Mouse (Mus musculus) left cerebral cortex, postnatal 25 days (tissue): Measurements from ENCODE around the gene Atp11a. TPM values are rescaled to one million over a fixed set of nuclear protein-coding genes. Genes with fewer than 3 reads are reported as not detected.

Experiments used
- DNase-seq, 2 experiments: peaks; one replicate each; pipeline ENCODE4 v3.0.0; 2022; ENCODE audit warnings: low spot score in 2 of 2, mixed read lengths in 1 of 2
- intact Hi-C: fragments of 180-260 bp; cut with DNase I; formaldehyde crosslinking; loops from one replicate; pipeline ENCODE4 v1.15.1; 2025
- total RNA-seq, 2 experiments: library from RNA; stranded (reverse); gene quantifications; 2 replicates each; pipeline ENCODE4 v1.2.3; 2021

Atp11a gene
- total RNA-seq: 10 to 100 TPM; 46.3 to 55.0 TPM

DNA sequence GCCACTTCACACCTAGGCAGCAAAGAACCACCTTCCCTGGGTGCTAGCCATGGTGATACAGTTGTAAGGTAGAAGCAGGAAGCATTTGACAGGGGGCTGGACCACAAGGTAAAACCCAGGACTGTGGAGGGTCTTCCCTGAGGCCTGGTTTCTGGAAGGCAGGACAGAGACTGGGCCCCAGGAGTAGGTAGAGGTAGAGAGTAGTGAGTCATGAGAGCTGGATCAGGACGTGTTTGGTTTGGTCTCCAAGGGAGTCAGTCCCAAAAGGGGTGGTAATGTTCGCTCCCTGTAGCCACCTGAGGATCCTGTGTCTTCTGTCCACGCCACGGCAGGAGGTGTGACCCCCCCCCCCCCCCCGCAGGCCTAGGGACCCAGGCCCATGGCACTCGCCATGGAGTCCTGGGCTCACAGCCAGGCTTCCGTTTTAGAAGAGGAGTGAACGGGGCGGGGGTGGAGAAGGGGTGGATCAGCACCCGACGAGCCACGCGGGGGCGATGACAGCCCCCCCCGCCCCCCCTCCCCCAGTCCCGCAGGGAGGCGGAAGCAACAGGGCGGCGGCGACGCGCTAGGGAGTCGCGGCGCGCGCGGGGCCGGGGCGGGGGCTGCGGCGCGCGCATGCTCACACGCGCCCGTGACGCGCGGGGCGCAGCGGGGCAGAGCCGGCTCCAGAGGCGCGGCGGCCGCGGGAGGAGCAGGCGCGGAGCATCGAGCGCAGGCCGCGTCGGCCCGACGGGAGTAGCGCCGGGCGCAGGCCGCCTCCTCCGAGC, at the start of gene Atp11a:
Gene Atp11a (plus strand): TSS at position 624 of the 767 bp plus-strand sequence.
- intact Hi-C loops: no loop called here
- DNase-seq: peak; percentile 66 to 80

- DNase-seq: no peak
These were observed 45.2 kb upstream of the Atp11a start for GRCm38 (mm10) chr8:12711623-12712022.

DNA sequence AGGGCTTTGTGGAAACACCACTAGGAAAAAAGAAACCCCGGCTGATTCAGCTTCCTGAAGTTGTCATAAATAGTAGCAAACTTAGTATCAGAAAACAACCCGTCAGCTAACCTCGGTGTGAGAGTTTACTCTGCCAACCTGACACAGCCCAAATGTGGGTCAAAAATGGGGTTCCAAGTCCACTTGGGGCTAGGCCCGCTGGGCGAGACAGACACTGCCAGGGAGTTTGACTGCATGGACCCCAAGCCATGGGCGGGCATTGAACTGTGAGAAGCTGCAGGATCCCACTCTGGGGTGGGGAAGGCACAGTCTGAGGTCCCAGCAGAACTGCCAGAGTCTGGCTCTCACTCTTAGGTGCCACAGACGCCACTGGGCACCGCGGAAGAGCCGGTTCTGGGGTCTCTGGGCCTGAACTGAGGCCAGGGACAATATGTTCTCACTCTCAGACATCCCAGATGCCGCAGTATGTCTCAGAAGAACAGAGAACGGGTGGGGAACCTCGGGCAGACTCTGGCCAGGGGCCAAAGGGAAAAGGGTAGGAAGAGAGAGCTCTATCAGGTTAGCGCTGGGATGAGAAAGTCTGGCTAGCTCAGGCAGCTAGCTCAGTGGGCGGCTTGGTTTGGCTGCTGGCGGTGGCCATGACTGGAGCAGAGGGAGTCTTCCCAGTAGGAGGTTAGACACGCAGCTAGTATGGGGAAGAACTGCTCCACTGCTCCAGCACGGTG, 40.8 kb upstream of the Atp11a start:
- DNase-seq: no peak
- intact Hi-C loops: no loop called here

More at GRCm38 (mm10) chr8:12711623-12712022, 45.2 kb upstream of the Atp11a start:
- intact Hi-C loops: no loop called here

DNA sequence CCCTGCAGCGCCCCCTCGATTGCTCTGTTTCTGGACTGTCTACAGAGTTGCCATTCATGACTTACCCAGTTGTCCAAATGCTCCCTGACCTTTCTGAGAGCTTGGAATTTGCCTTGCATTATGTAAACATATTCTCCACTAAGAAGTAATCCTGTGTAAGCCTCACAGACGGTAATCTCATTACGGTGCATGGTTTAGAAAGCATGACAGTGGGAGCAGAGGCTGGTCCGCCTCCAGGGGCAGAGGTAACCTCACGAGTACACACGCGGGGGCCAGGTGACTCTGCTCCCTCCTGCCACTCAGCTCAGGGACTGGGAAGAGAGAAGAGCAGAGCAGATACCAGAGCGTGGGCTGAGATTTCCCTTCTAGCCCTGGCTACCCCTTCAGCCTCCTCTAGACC, 37.7 kb upstream of the Atp11a start:
- DNase-seq: no peak
- intact Hi-C loops: no loop called here

DNA sequence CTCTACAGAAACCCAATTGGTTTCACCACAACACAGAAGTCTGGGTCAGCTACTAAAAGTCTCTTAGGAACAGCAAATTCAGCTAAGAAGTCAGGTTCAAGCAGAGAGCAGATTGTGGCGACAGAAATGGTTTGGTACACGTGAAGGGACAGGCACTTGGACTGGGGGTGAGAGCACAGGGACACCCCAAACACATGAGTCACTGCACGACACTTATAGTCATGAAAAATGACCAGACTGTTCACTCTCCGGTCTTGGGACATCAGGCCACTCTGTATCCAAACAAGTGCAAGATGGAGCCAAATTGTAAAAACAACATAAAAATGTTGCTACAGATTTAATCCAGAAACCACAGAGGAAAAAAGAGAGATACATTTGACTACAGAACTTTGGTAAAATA, 28.2 kb upstream of the Atp11a start:
- intact Hi-C loops: no loop called here
- DNase-seq: no peak

GRCm38 (mm10) chr8:12730780-12731179, 26.0 kb upstream of the Atp11a start:
- DNase-seq: peak; percentile 4 to 62
- intact Hi-C loops: no loop called here

DNA sequence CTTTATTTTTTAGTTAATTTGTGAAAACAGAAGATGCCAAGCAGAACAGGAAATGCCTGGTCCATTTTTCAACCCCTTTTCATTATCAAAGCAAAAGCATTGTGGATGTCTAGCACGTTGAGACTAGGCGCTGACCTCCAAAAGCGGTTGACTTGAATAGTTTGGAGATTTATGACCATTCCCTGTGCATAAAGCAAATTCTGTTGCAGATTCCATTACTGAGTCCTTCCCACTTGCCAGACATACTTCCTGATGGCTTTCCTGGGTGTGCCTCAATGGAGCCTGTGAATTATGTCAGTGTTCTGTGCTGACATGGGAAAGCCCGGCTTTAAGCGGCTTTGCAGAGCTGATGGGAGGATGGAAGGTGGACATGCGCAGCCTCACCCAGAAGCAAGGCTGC, 24.4 kb upstream of the Atp11a start:
- DNase-seq: no peak
- intact Hi-C loops: no loop called here

GRCm38 (mm10) chr8:12739113-12739512, 17.7 kb upstream of the Atp11a start:
- intact Hi-C loops: no loop called here
- DNase-seq: no peak

DNA sequence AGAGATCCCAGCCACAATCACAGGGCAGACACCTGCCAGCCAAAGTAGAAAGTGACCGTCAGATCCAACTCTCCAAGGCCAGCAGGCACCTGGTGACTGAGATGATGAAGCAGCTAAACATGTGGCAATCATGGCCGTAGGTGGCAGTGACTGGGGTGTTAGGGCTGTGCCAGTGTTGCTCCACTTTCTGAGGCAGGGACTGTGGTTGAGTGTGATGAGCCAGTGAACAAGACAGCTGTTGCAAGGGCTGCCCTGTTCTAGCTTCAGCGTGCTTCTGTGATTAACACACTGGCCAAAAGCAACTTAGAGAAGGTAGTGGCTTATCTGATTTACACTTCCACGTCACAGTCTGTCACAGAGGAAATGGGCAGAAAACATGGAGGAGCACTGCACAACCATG, 13.4 kb upstream of the Atp11a start:
- DNase-seq: no peak
- intact Hi-C loops: no loop called here

DNA sequence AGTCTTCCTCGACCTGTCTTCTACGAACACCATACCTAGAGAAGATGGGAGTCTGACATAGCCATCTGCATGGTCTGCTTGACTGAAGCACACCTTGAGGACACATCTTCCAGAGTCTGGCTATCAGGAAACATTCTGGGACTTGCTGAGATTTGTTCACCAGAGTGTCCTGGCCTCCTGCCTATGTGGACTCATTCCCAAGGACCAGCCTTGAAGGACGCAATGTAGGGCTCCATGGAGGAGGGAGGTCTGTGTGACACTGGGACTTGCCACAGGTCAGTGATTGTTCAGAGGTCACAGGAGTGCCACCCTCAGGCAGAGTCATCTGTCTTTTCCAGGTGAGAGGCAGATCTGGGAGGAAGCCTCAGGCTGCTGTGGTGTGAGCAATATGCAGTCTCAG, 8.6 kb upstream of the Atp11a start:
- intact Hi-C loops: no loop called here
- no peak for DNase-seq

DNA sequence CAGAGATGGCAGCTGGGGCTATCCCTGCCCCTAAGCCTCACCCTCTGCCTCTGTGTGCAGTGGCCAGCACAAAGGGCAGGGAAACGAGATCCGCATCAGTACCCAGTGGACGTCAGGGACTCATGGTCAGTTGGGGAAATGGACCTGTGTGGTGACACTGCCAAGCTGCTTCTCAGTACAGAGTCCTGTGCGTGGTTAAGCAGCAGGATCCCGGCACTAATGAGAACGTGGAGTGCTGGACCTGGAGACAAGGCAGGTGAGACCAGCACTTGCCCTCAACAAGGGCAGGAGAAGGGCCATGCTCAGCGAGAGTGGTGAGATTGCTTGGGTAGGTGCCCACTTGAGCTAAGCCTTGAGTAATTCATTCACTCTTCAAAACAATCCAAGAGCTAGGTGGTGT, 7.7 kb upstream of the Atp11a start:
- intact Hi-C loops: no loop called here
- no peak for DNase-seq

GRCm38 (mm10) chr8:12753054-12753453, 3.8 kb upstream of the Atp11a start:
- DNase-seq: no peak
- intact Hi-C loops: no loop called here

DNA sequence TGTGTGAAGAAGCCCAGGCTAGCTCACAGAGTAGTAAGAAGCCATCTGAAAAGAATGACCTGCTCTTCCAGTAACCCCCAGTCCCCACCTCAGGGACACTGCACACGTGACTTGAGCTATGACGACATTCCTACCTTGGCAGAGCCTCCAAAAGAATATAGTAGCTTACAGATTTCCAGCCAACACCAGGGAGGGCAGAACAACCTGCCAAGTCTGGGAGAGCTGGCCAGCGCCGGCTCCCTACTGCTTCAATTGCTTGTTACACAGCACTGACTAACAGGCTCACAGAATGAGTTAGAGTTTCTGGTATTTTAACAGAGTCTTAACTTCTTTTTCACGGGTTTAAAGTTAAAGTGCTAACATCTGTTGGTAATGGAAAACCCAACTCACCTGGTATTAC, 2.7 kb upstream of the Atp11a start:
- intact Hi-C loops: no loop called here
- DNase-seq: no peak

GRCm38 (mm10) chr8:12755312-12755711, 1.5 kb upstream of the Atp11a start:
- intact Hi-C loops: no loop called here
- no peak for DNase-seq

GRCm38 (mm10) chr8:12755826-12756225, 988 bp upstream of the Atp11a start:
- intact Hi-C loops: no loop called here
- DNase-seq: no peak

GRCm38 (mm10) chr8:12757231-12757940, 572 bp downstream of the Atp11a start:
- intact Hi-C loops: no loop called here
- peak in 1 of 2 experiments; percentile 31 for DNase-seq

DNA sequence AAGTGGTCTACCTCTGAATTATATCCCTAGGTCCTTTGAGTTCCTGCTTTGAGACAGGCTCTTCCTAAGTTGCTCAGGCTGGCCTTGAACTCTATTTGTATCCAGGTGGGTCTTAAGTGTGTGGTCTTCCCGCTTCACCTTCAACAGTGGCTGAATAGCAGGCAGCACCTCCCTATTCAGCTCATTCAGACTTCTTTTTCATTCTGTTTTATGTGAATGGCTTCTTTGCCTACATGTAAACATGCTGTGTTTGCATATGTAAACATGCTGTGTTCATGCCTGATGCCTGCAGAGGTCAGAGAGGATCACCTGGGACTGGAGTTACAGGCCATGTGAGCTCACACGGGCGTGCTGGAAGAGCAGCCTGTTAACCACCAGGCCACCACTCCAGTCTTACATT, 3.1 kb downstream of the Atp11a start:
- intact Hi-C loops: no loop called here
- no peak for DNase-seq

GRCm38 (mm10) chr8:12761873-12762272, 5.1 kb downstream of the Atp11a start:
- intact Hi-C loops: no loop called here
- DNase-seq: no peak

- DNase-seq: no peak
- intact Hi-C loops: no loop called here
These were observed 6.8 kb downstream of the Atp11a start for GRCm38 (mm10) chr8:12763565-12764108.

GRCm38 (mm10) chr8:12764971-12765370, 8.2 kb downstream of the Atp11a start:
- no peak for DNase-seq
- intact Hi-C loops: no loop called here
